Mouse (Mus musculus): ENCODE results near the gene Krtap29-1. TPM values are rescaled to one million over a fixed set of nuclear protein-coding genes. Genes with fewer than 3 reads are reported as not detected.

Krtap29-1 gene
- polyA plus RNA-seq (2016; fragmentation: Nextera tagmentation; extraction: Ambion mirVana) = not detected in 2 replicates

DNA sequence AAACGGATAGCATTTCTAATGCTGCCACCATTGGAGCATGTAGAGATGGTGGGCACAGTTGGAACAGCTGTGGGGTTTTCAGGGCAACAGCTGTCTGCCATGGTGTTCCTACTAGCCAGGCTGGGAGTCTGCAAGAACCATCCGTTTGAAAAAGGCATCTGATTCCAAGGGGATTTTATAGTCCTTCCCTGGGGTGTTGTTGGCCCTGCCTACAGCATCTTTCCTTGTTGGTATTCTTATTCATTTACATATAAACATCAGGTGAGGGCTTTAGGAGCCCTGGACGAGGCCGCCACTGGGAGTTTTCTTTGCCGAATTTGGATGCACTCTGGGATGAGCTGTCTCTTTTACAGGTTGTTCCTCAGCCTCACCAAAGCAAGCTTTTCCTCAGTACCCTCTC, at the start of gene Krtap29-1:
Krtap29-1 (minus strand) TSS at position 101 of the 400 bp plus-strand sequence.
- ATAC-seq (ENCODE audit: low FRiP score, low read depth) = no peak
- Histone ChIP-seq H3K4me2 (replicated peaks) (no peak within 1 kb of the TSS), H3K36me3 (no peaks in the 10 kb centered on the region), H3K9ac (replicated peaks) (no peak within 1 kb of the TSS), H3K9me3 (peaks cover 1% of the 10 kb centered on the region; the same call in 1 of the 2 replicates), H3K4me1 (no peaks in the 10 kb centered on the region), H3K27me3 (no peaks in the 10 kb centered on the region), H3K27ac (replicated peaks) (no peak within 1 kb of the TSS), H3K4me3 (no peak within 1 kb of the TSS)
- WGBS = 76% methylated on average over 5 of the region's 5 CpGs

DNA sequence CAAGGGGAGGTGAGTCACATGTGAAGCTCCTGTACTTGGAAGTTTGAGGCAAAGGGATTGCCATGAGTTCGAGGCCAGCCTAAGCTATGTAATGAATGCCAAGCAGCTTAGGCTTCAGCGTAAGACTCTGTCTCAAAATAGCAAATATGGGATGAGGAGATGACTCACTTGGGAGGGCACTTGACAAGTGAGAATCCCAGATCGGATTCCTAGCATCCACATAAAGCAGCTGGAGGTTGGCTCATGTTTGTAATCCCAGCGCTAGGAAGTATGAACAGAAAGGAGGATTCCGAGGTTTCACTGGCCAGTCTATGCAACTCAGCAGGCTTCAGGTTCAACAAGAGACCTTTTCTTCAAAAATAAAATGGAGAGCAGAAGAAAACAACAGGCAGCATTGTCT, 42.6 kb upstream of the Krtap29-1 start:
- 82% methylated on average over 5 of the region's 5 CpGs for WGBS
- Histone ChIP-seq H3K9ac (replicated peaks) (no peak overlapping the region), H3K36me3 (no peaks in the 10 kb centered on the region), H3K4me2 (replicated peaks) (no peak overlapping the region), H3K27me3 (no peaks in the 10 kb centered on the region), H3K4me3 (no peak overlapping the region), H3K9me3 (no peaks in the 10 kb centered on the region), H3K27ac (replicated peaks) (no peak overlapping the region), H3K4me1 (no peaks in the 10 kb centered on the region)
- ATAC-seq (ENCODE audit: low FRiP score, low read depth) = no peak

DNA sequence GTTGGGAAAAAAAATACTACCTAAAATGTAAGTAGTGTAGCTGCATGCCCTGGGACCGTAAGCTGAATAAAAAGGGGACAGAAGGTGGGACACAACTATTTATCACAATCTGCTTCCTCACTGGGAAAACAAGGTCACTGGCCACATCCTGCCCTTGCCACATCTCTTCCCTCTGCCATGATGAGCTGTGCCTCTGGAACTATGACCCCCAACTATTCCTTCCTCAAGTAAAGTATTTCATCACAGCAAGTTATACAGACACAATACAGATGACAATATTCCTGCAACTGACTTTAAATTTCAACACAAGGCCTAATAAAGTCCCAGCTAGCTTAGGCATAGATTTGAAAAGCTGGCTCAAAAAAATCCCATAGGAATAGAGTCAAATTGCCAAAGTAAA, 40.6 kb upstream of the Krtap29-1 start:
- WGBS = 92% methylated on average over 1 of the region's 1 CpGs

DNA sequence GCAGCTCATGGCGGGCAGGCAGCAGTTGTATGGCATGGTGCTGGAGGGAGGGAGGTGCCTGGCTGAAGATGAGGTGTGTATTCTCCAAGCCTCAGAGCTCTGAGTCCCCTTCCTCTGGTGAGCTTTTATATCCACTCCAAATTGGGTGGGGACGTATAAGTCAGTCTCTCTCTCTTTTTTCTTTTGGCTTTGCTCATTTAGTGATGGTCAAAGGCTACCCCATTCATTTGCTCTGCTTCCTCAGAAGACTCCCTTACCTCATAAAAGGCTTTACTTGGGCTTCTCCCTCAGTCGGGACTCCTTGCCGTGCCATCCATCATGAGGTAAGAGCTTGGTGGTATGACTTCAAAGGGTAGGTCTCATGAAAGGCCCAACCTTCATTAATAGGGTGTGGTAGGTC, 37.3 kb upstream of the Krtap29-1 start, which contains the start of gene Krt33a:
Krt33a (minus strand) TSS at position 101 of the 400 bp plus-strand sequence.
- Histone ChIP-seq H3K9me3 (no peaks in the 10 kb centered on the region), H3K36me3 (no peaks in the 10 kb centered on the region), H3K4me2 (replicated peaks) (no peak within 1 kb of the TSS), H3K27ac (replicated peaks) (no peak within 1 kb of the TSS), H3K9ac (replicated peaks) (no peak within 1 kb of the TSS), H3K27me3 (no peaks in the 10 kb centered on the region), H3K4me1 (no peaks in the 10 kb centered on the region), H3K4me3 (no peak within 1 kb of the TSS)
- WGBS = 90% methylated on average over 4 of the region's 4 CpGs
- ATAC-seq (ENCODE audit: low FRiP score, low read depth) = no peak

More for the DNA sequence above, 40.6 kb upstream of the Krtap29-1 start:
- Histone ChIP-seq H3K9me3 (no peaks in the 10 kb centered on the region), H3K9ac (replicated peaks) (no peak overlapping the region), H3K27me3 (no peaks in the 10 kb centered on the region), H3K27ac (replicated peaks) (no peak overlapping the region), H3K4me2 (replicated peaks) (no peak overlapping the region), H3K4me3 (no peak overlapping the region), H3K36me3 (no peaks in the 10 kb centered on the region), H3K4me1 (no peaks in the 10 kb centered on the region)
- no peak for ATAC-seq (ENCODE audit: low FRiP score, low read depth)

DNA sequence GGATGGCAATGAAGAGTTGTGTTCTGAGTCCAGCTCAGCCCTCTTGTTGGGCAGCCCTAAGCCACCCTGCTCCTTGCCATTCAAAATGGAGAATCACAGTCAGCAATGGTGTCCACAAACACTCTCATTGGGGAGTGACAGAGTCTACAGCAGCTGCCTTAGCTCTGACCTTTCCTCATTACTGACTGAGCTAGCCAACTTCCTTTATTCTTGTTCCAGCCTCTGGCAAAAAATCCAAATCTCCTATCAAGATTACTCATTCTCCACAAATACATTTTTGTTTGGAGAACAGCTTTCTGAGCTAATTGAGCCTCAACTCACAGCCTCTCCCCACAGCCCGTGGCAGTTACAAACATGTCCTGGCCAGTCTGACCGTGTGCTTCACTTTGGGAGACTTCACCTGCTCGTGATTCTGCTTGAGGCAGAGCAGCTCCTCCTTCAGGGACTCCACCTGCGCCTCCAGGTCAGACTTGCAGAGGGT, 34.9 kb upstream of the Krtap29-1 start:
- WGBS = 76% methylated on average over 4 of the region's 4 CpGs
- Histone ChIP-seq H3K27ac (replicated peaks) (no peak overlapping the region), H3K9me3 (no peaks in the 10 kb centered on the region), H3K4me3 (no peak overlapping the region), H3K27me3 (no peaks in the 10 kb centered on the region), H3K9ac (replicated peaks) (no peak overlapping the region), H3K4me1 (no peaks in the 10 kb centered on the region), H3K36me3 (no peaks in the 10 kb centered on the region), H3K4me2 (replicated peaks) (no peak overlapping the region)
- no peak for ATAC-seq (ENCODE audit: low FRiP score, low read depth)

DNA sequence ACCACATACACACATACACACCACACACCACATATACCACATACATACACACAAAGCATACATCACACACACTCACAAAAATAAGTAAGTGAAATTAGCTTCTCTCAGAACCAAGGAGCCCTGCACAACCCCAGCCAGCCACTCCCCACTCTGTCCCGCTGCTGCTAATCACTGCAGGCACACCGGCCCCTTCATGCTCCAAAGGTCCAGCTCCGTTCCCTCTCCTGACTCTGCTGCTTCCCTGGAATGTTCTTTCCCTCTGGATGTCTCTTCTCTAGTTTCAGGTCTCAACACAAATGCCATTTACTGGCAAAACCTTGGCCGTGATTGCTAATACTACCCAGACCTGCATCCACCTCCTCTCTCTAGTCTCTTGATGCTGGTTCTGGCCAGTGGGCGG, 31.8 kb upstream of the Krtap29-1 start:
- Histone ChIP-seq H3K27ac (replicated peaks) (no peak overlapping the region), H3K4me3 (no peak overlapping the region), H3K9me3 (no peaks in the 10 kb centered on the region), H3K9ac (replicated peaks) (no peak overlapping the region), H3K4me2 (replicated peaks) (no peak overlapping the region), H3K4me1 (no peaks in the 10 kb centered on the region), H3K27me3 (no peaks in the 10 kb centered on the region), H3K36me3 (no peaks in the 10 kb centered on the region)
- ATAC-seq (ENCODE audit: low FRiP score, low read depth) = no peak
- WGBS = 84% methylated on average over 5 of the region's 5 CpGs

DNA sequence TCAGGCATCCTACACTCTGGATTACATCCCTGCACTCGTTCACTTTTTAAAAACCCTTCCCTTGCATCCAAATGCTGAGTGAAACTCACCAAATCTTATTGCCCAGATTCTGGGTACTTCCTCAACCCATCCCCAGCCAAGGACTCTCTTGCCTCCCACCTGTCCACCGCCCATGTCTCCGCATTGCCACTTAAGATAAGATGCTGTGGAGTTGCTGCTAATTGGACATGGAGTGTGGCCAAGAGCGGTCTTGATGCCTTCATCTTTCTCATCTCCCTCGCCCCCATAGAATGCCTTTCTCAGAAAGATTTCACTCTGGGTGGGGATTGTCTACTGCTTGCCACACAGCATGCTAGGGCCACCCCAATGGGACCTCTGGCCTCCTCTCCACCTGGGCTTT, 29.5 kb upstream of the Krtap29-1 start:
- no peak overlapping the region for H3K27ac ChIP-seq (replicated peaks)
- no peaks in the 10 kb centered on the region for H3K9me3 ChIP-seq
- no peaks in the 10 kb centered on the region for H3K4me1 ChIP-seq
- no peak overlapping the region for H3K4me2 ChIP-seq (replicated peaks)
- H3K27me3 ChIP-seq = no peaks in the 10 kb centered on the region
- H3K36me3 ChIP-seq = no peaks in the 10 kb centered on the region
- H3K9ac ChIP-seq (replicated peaks) = no peak overlapping the region
- H3K4me3 ChIP-seq = no peak overlapping the region
- ATAC-seq (ENCODE audit: low FRiP score, low read depth) = no peak
- 86% methylated on average over 5 of the region's 5 CpGs for WGBS

DNA sequence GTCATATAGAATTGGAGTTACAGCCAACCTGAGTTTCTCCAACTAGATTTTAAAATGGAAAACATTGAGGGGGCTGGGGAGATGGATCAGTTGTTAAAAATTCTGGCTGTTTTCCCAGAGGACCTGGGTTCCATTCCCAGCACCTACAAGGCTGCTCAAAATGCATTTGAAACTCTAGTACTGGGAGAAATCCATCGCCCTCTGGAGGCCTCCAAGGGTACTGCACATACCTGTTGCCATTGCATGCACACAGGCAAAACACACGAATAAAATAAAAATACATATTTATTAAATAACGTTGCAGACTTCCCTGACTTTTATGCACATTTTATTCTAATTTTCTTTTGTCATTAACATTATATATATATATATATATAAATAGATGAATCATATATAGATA, 27.8 kb upstream of the Krtap29-1 start:
- Histone ChIP-seq H3K9ac (replicated peaks) (no peak overlapping the region), H3K36me3 (no peaks in the 10 kb centered on the region), H3K27me3 (no peaks in the 10 kb centered on the region), H3K4me2 (replicated peaks) (no peak overlapping the region), H3K27ac (replicated peaks) (no peak overlapping the region), H3K4me1 (no peaks in the 10 kb centered on the region), H3K9me3 (0 out of 2 replicates have a peak, but pooled peaks cover 1% of the 10 kb centered on the region), H3K4me3 (no peak overlapping the region)
- WGBS = 52% methylated on average over 3 of the region's 3 CpGs
- ATAC-seq (ENCODE audit: low FRiP score, low read depth) = no peak

- Histone ChIP-seq H3K27me3 (no peaks in the 10 kb centered on the region), H3K27ac (replicated peaks) (no peak overlapping the region), H3K4me3 (no peak overlapping the region), H3K9me3 (0 out of 2 replicates have a peak, but pooled peaks cover 3% of the 10 kb centered on the region), H3K9ac (replicated peaks) (no peak overlapping the region), H3K36me3 (no peaks in the 10 kb centered on the region), H3K4me1 (no peaks in the 10 kb centered on the region), H3K4me2 (replicated peaks) (no peak overlapping the region)
- ATAC-seq (ENCODE audit: low FRiP score, low read depth) = no peak
- 87% methylated on average over 8 of the region's 8 CpGs for WGBS
Measured at GRCm38 (mm10) chr11:100005905-100006304, 27.1 kb upstream of the Krtap29-1 start.

GRCm38 (mm10) chr11:100004846-100005245, 26.0 kb upstream of the Krtap29-1 start:
- 27% methylated on average over 6 of the region's 6 CpGs for WGBS
- no peaks in the 10 kb centered on the region for H3K4me1 ChIP-seq
- H3K27ac ChIP-seq (replicated peaks) = no peak overlapping the region
- H3K27me3 ChIP-seq = no peaks in the 10 kb centered on the region
- no peak overlapping the region for H3K4me3 ChIP-seq
- no peaks in the 10 kb centered on the region for H3K36me3 ChIP-seq
- 0 out of 2 replicates have a peak, but pooled peaks cover 3% of the 10 kb centered on the region for H3K9me3 ChIP-seq
- no peak overlapping the region for H3K9ac ChIP-seq (replicated peaks)
- H3K4me2 ChIP-seq (replicated peaks) = no peak overlapping the region
- ATAC-seq (ENCODE audit: low FRiP score, low read depth) = no peak

DNA sequence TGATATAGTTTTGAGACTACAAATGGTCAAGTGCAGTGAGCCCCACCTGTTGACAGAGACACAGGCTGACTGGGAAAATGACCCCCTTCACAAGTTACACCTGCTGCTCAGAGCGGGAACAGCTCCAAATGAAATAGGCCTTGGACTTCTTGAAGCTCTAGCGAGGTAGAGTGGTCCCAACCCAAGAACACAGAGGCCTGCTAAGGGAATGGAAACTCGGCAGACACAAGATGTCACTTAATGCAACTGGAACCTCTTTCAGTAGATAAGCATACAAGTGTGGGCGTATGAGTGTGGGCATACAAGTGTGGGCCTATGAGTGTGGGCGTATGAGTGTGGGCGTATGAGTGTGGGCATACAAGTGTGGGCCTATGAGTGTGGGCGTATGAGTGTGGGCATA, 20.2 kb upstream of the Krtap29-1 start:
- H3K4me1 ChIP-seq = no peaks in the 10 kb centered on the region
- H3K27me3 ChIP-seq = 0 out of 2 replicates have a peak, but pooled peaks cover 4% of the 10 kb centered on the region
- WGBS = 93% methylated on average over 7 of the region's 7 CpGs
- 0 out of 2 replicates have a peak, but pooled peaks cover 3% of the 10 kb centered on the region for H3K9me3 ChIP-seq
- no peak for ATAC-seq (ENCODE audit: low FRiP score, low read depth)
- H3K4me3 ChIP-seq = no peak overlapping the region
- H3K9ac ChIP-seq (replicated peaks) = no peak overlapping the region
- no peaks in the 10 kb centered on the region for H3K36me3 ChIP-seq
- no peak overlapping the region for H3K27ac ChIP-seq (replicated peaks)
- no peak overlapping the region for H3K4me2 ChIP-seq (replicated peaks)

GRCm38 (mm10) chr11:99994384-99994661, 15.5 kb upstream of the Krtap29-1 start:
- WGBS = 79% methylated on average over 4 of the region's 4 CpGs
- no peak overlapping the region for H3K27ac ChIP-seq (replicated peaks)
- no peaks in the 10 kb centered on the region for H3K4me1 ChIP-seq
- no peaks in the 10 kb centered on the region for H3K36me3 ChIP-seq
- no peak overlapping the region for H3K4me2 ChIP-seq (replicated peaks)
- ATAC-seq (ENCODE audit: low FRiP score, low read depth) = no peak
- no peaks in the 10 kb centered on the region for H3K9me3 ChIP-seq
- no peak overlapping the region for H3K9ac ChIP-seq (replicated peaks)
- no peak overlapping the region for H3K4me3 ChIP-seq
- H3K27me3 ChIP-seq = peaks cover 12% of the 10 kb centered on the region

All from midbrain, embryonic 12.5 days (tissue).